Mouse (Mus musculus): ENCODE data around the gene Tbc1d32. TPM values are rescaled to one million over a fixed set of nuclear protein-coding genes. Genes with fewer than 3 reads are reported as not detected.

Gene Tbc1d32
- polyA plus RNA-seq, 1 experiment = 0.03 TPM

GRCm38 (mm10) chr10:56062746-56063145, 165.7 kb downstream of the Tbc1d32 start:
- H3K9me3 ChIP-seq = no peaks in the 10 kb centered on the region
- H3K27me3 ChIP-seq (replicated peaks) = no peaks in the 10 kb centered on the region
- H3K4me1 ChIP-seq = no peaks in the 10 kb centered on the region
- H3K36me3 ChIP-seq (replicated peaks; ENCODE audit: low read length) = no peaks in the 10 kb centered on the region
- TF ChIP-seq GATA1 (IDR thresholded peaks at IDR 0.05; ENCODE audit: borderline replicate concordance, low read length) = no peak
- no peak for TF ChIP-seq FLI1 (IDR thresholded peaks at IDR 0.05; ENCODE audit: low read length)
- no peak overlapping the region for H3K4me3 ChIP-seq (replicated peaks)

DNA sequence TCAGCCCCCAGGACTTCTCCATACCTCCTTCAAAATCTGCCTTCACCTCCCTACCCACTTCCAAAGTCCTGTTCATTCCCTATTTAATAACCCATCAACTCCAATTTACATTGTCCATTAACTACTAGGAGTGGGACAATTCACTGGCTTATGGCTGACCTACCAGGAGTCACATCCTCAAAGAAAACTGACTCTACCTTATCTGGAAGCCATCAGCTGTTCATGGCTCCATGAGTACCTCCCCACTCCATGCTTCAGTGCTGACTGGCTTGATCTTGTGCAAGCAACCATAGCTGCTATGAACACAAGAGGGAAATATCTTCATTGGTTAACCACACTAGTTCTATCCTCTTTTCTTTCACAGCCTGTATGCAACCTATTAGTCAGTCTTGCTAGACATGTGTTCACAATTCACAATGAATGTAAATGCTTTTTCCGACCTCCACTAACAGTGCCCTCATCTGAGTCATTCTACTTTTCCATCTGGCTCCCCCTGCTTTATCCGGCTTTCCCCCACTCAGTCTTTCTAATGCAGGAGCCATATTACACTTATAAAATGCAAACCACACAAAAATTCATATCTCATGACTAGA, 167.2 kb downstream of the Tbc1d32 start:
- H3K4me1 ChIP-seq = no peaks in the 10 kb centered on the region

DNA sequence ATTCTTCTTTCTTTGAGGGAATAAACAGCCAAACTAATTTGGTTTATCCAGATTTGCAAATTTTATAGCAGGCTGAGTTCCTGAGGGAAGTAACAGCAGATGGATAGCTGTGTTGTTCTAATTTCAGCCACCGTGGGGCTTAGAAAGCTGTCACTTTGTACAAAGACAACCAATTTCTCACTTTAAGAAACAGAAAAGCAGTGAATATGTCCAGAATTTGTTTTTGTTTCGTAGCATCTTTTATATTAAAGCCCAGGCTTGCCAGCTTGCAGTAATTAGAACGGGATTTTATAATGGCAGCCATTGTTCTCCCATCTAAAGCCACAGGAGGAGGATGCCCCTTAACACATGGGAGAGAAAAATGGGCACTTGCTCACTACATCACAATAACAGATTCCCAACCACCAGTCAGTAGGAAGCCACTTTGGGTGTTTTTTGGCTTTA, 169.5 kb downstream of the Tbc1d32 start:
- H3K4me3 ChIP-seq (replicated peaks) = no peak overlapping the region
- no peaks in the 10 kb centered on the region for H3K9me3 ChIP-seq
- no peak for TF ChIP-seq GATA1 (IDR thresholded peaks at IDR 0.05; ENCODE audit: borderline replicate concordance, low read length)
- TF ChIP-seq FLI1 (IDR thresholded peaks at IDR 0.05; ENCODE audit: low read length) = no peak
- H3K27me3 ChIP-seq (replicated peaks) = no peaks in the 10 kb centered on the region
- H3K4me1 ChIP-seq = no peaks in the 10 kb centered on the region
- no peaks in the 10 kb centered on the region for H3K36me3 ChIP-seq (replicated peaks; ENCODE audit: low read length)

More for the DNA sequence above, 167.2 kb downstream of the Tbc1d32 start:
- Histone ChIP-seq H3K36me3 (replicated peaks; ENCODE audit: low read length) (no peaks in the 10 kb centered on the region), H3K27me3 (replicated peaks) (no peaks in the 10 kb centered on the region), H3K9me3 (no peaks in the 10 kb centered on the region), H3K4me3 (replicated peaks) (no peak overlapping the region)
- no peak for TF ChIP-seq GATA1 (IDR thresholded peaks at IDR 0.05; ENCODE audit: borderline replicate concordance, low read length)
- no peak for TF ChIP-seq FLI1 (IDR thresholded peaks at IDR 0.05; ENCODE audit: low read length)

GRCm38 (mm10) chr10:56025400-56025799, 203.1 kb downstream of the Tbc1d32 start:
- H3K9me3 ChIP-seq = 0 out of 2 replicates have a peak, but pooled peaks cover 2% of the 10 kb centered on the region
- no peaks in the 10 kb centered on the region for H3K4me1 ChIP-seq
- H3K36me3 ChIP-seq (replicated peaks; ENCODE audit: low read length) = no peaks in the 10 kb centered on the region
- no peak for TF ChIP-seq GATA1 (IDR thresholded peaks at IDR 0.05; ENCODE audit: borderline replicate concordance, low read length)
- TF ChIP-seq FLI1 (IDR thresholded peaks at IDR 0.05; ENCODE audit: low read length) = no peak
- H3K4me3 ChIP-seq (replicated peaks) = no peak overlapping the region
- no peaks in the 10 kb centered on the region for H3K27me3 ChIP-seq (replicated peaks)

DNA sequence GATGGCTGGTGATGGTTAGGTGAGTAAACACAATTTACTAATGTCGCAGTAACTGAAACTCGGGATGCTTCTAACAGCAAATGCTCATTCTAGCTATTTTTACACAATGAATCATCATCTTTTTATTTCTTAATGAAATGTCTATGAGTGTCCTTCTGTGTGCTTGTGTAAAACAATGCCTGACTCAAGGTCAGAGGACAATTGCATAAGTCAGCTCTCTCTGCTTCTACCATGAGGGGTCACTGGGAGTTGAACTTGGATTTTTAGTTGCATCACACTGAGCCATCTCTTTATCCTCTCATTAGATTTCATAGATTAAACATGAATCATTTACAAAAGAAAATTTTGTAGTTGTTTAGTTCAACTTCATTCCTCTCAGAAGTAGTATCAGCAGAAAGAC, 203.9 kb downstream of the Tbc1d32 start:
- TF ChIP-seq FLI1 (IDR thresholded peaks at IDR 0.05; ENCODE audit: low read length) = no peak
- no peak for TF ChIP-seq GATA1 (IDR thresholded peaks at IDR 0.05; ENCODE audit: borderline replicate concordance, low read length)
- H3K9me3 ChIP-seq = 0 out of 2 replicates have a peak, but pooled peaks cover 2% of the 10 kb centered on the region

DNA sequence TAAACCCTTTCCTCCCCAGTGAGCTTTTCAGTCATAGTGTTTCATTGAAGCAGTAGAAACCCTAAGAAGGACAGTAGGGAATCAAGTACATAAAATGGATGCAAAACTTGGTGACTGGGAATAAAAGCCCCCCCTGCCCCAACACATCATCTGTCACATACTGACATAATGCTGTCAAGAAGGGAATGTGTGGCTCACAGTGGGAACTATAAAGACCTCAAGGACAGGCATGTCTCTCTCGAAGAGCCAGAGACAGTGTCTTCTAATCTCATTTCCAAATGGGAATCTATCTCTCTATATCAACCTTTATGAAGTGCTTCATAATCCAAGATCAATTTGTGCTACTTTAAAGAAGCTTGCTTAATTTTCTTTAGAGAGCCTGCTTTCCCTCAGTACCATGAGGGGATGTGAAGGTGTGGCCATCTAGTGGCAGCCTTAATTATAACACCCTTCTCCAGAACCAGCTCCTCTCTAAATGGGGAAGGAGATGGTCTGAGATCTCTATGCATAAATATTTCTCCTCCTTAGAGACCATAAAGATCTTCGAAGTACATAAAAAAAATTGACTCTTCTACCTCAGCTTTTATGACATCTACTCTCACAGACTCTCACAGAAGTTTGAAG, 248.5 kb downstream of the Tbc1d32 start:
- no peaks in the 10 kb centered on the region for H3K4me1 ChIP-seq
- no peaks in the 10 kb centered on the region for H3K9me3 ChIP-seq
- TF ChIP-seq GATA1 (IDR thresholded peaks at IDR 0.05; ENCODE audit: borderline replicate concordance, low read length) (no peak), FLI1 (IDR thresholded peaks at IDR 0.05; ENCODE audit: low read length) (no peak)
- no peaks in the 10 kb centered on the region for H3K27me3 ChIP-seq (replicated peaks)
- H3K4me3 ChIP-seq (replicated peaks) = no peak overlapping the region
- no peaks in the 10 kb centered on the region for H3K36me3 ChIP-seq (replicated peaks; ENCODE audit: low read length)

More for the DNA sequence above, 203.9 kb downstream of the Tbc1d32 start:
- Histone ChIP-seq H3K4me3 (replicated peaks) (no peak overlapping the region), H3K27me3 (replicated peaks) (no peaks in the 10 kb centered on the region), H3K4me1 (no peaks in the 10 kb centered on the region), H3K36me3 (replicated peaks; ENCODE audit: low read length) (no peaks in the 10 kb centered on the region)

DNA sequence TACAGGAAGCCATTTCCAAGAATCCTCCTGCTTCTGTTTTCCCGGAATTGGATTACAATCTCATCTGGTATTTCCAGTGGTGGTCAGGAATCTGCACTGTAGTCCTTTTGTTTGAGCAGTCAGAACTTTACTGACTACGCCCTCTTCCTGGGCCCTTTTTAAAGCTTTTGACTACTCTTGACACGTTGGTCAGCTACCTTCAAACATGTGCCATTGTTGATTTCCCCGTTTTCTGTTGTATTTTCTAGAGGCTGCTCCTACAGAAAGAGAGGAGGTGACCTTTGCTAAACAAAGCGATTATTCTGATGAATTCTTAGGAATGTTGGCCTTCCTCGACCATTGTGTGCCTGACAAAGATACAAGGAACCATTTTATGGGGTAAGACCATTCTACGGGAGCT, 250.5 kb downstream of the Tbc1d32 start:
- Histone ChIP-seq H3K4me1 (no peaks in the 10 kb centered on the region), H3K9me3 (no peaks in the 10 kb centered on the region), H3K36me3 (replicated peaks; ENCODE audit: low read length) (no peaks in the 10 kb centered on the region), H3K4me3 (replicated peaks) (no peak overlapping the region), H3K27me3 (replicated peaks) (no peaks in the 10 kb centered on the region)
- TF ChIP-seq FLI1 (IDR thresholded peaks at IDR 0.05; ENCODE audit: low read length) = no peak
- no peak for TF ChIP-seq GATA1 (IDR thresholded peaks at IDR 0.05; ENCODE audit: borderline replicate concordance, low read length)

Other genes starting within 250 kb of the Tbc1d32 start
- gene Msl3l2, start 121.8 kb downstream of the Tbc1d32 start, polyA plus RNA-seq (2012; ENCODE audit: insufficient read depth, low replicate concordance) = 8.1 and 9.7 TPM in 2 replicates
- gene Gja1, start 148.6 kb upstream of the Tbc1d32 start, polyA plus RNA-seq (2012; ENCODE audit: insufficient read depth, low replicate concordance) = 0.10 TPM in 1 of 2 replicates, not detected in the other

All from megakaryocyte, embryonic 14.5 days (primary cell).